Mouse (Mus musculus) megakaryocyte, embryonic 14.5 days (primary cell): ENCODE data around the gene Ddx20. TPM values are rescaled to one million over a fixed set of nuclear protein-coding genes. Genes with fewer than 3 reads are reported as not detected.
"Not testable (repeated sequence)": the region's sequence is repeated elsewhere in the genome, so short reads cannot be mapped to it uniquely, and the experiment has no call there.

Experiments
- H3K27me3 ChIP-seq: replicated peaks from 2 replicates; pipeline ENCODE3; 2012; ENCODE audit warnings: inconsistent platforms
- H3K36me3 ChIP-seq: replicated peaks from 2 replicates; pipeline ENCODE3; 2012; ENCODE audit warnings: low read length, inconsistent platforms, mixed read lengths
- H3K4me1 ChIP-seq: 2 replicates; pipeline ENCODE4 v1.6.1; 2012; ENCODE audit warnings: inconsistent platforms
- H3K4me3 ChIP-seq: replicated peaks from 2 replicates; pipeline ENCODE3; 2012; ENCODE audit warnings: moderate library complexity, mild to moderate bottlenecking, inconsistent platforms
- H3K9me3 ChIP-seq: 2 replicates; pipeline ENCODE4 v1.6.1; 2012; ENCODE audit warnings: inconsistent platforms
- FLI1 ChIP-seq: IDR thresholded peaks from 2 replicates; pipeline ENCODE4 v1.6.1; 2012; ENCODE audit warnings: low read length, inconsistent platforms, mixed read lengths
- GATA1 ChIP-seq: IDR thresholded peaks from 3 replicates; pipeline ENCODE4 v1.6.1; 2012; ENCODE audit warnings: mixed read lengths, low read length, inconsistent platforms, borderline replicate concordance
- polyA plus RNA-seq: library from polyadenylated mRNA; stranded (reverse); fragments of >175 nt; gene quantifications from 2 replicates; pipeline ENCODE4 v1.2.3, GENCODE M21; 2012; ENCODE audit warnings: low replicate concordance; ENCODE audit not compliant: insufficient read depth

Gene Ddx20
- polyA plus RNA-seq, 1 experiment = 2.9 TPM

- Histone ChIP-seq H3K4me3 (peak overlapping the region; percentile 95), H3K36me3 (peaks cover 45% of the 10 kb centered on the region), H3K27me3 (peaks cover 19% of the 10 kb centered on the region), H3K9me3 (no peaks in the 10 kb centered on the region), H3K4me1 (peaks cover 93% of the 10 kb centered on the region)
- TF ChIP-seq FLI1 (no peak), GATA1 (no peak)
Observed at GRCm38 (mm10) chr3:105706366-105707020, 19.1 kb upstream of the Ddx20 start.

- Histone ChIP-seq H3K36me3 (peaks cover 35% of the 10 kb centered on the region), H3K9me3 (no peaks in the 10 kb centered on the region), H3K27me3 (peaks cover 19% of the 10 kb centered on the region), H3K4me1 (peaks cover 93% of the 10 kb centered on the region), H3K4me3 (peak overlapping the region; percentile 95)
- TF ChIP-seq GATA1 (no peak), FLI1 (no peak)
Observed at GRCm38 (mm10) chr3:105705561-105705960, 18.2 kb upstream of the Ddx20 start.

GRCm38 (mm10) chr3:105705061-105705549 is 17.7 kb upstream of the Ddx20 start:
- Histone ChIP-seq H3K36me3 (peaks cover 31% of the 10 kb centered on the region), H3K27me3 (peaks cover 19% of the 10 kb centered on the region), H3K4me3 (peak overlapping the region; percentile 95), H3K4me1 (peaks cover 93% of the 10 kb centered on the region), H3K9me3 (no peaks in the 10 kb centered on the region)
- no peak for TF ChIP-seq FLI1
- TF ChIP-seq GATA1 = no peak

GRCm38 (mm10) chr3:105704031-105705008 is 16.9 kb upstream of the Ddx20 start, which contains the start of gene Inka2:
TSS of gene Inka2 (plus strand) at chr3:105704599.
- H3K27me3 ChIP-seq = peaks cover 18% of the 10 kb centered on the region
- H3K9me3 ChIP-seq = no peaks in the 10 kb centered on the region
- no peak for TF ChIP-seq FLI1
- TF ChIP-seq GATA1 = no peak
- peak within 1 kb of the TSS; percentile 95 for H3K4me3 ChIP-seq
- H3K36me3 ChIP-seq = peaks cover 25% of the 10 kb centered on the region
- H3K4me1 ChIP-seq = peaks cover 95% of the 10 kb centered on the region

- no peaks in the 10 kb centered on the region for H3K9me3 ChIP-seq
- H3K4me3 ChIP-seq = peak overlapping the region; percentile 24
- H3K36me3 ChIP-seq = peaks cover 19% of the 10 kb centered on the region
- peaks cover 17% of the 10 kb centered on the region for H3K27me3 ChIP-seq
- peaks cover 94% of the 10 kb centered on the region for H3K4me1 ChIP-seq
- TF ChIP-seq GATA1 (no peak), FLI1 (no peak)
Observed at GRCm38 (mm10) chr3:105703571-105703970, 16.2 kb upstream of the Ddx20 start.

GRCm38 (mm10) chr3:105701399-105701798 is 14.0 kb upstream of the Ddx20 start:
- H3K9me3 ChIP-seq = no peaks in the 10 kb centered on the region
- TF ChIP-seq GATA1 = no peak
- no peak for TF ChIP-seq FLI1
- peaks cover 21% of the 10 kb centered on the region for H3K27me3 ChIP-seq
- H3K4me1 ChIP-seq = peaks cover 87% of the 10 kb centered on the region
- peak overlapping the region; percentile 91 for H3K4me3 ChIP-seq
- peaks cover 4% of the 10 kb centered on the region for H3K36me3 ChIP-seq

- Histone ChIP-seq H3K27me3 (peaks cover 22% of the 10 kb centered on the region), H3K4me3 (peak overlapping the region; percentile 91), H3K4me1 (peaks cover 87% of the 10 kb centered on the region)
- not testable (repeated sequence) for H3K9me3 ChIP-seq, H3K36me3 ChIP-seq
Observed at GRCm38 (mm10) chr3:105700786-105701185, 13.4 kb upstream of the Ddx20 start.

- Histone ChIP-seq H3K4me3 (no peak overlapping the region), H3K27me3 (peaks cover 24% of the 10 kb centered on the region), H3K4me1 (peaks cover 83% of the 10 kb centered on the region), H3K9me3 (no peaks in the 10 kb centered on the region), H3K36me3 (no peaks in the 10 kb centered on the region)
- TF ChIP-seq FLI1 (no peak), GATA1 (no peak)
Observed at GRCm38 (mm10) chr3:105699241-105699933, 12.0 kb upstream of the Ddx20 start.

GRCm38 (mm10) chr3:105698311-105698710 is 10.9 kb upstream of the Ddx20 start:
- Histone ChIP-seq H3K4me3 (peak overlapping the region; percentile 0), H3K36me3 (no peaks in the 10 kb centered on the region), H3K9me3 (no peaks in the 10 kb centered on the region), H3K4me1 (peaks cover 80% of the 10 kb centered on the region), H3K27me3 (peaks cover 34% of the 10 kb centered on the region)
- no peak for TF ChIP-seq FLI1
- no peak for TF ChIP-seq GATA1
